Mouse (Mus musculus) lung, adult 2 months (tissue): ENCODE measurements at regions not wholly inside any gene's neighbourhood (a gene's known extent, or its start where the extent isn't known, plus 50 kb on each side); places are given as distances from the start of the nearest gene placed in this dataset.

Source experiments
- CTCF ChIP-seq: fragments of 200-500 bp; IDR thresholded peaks from 2 replicates; pipeline ENCODE4 v1.5.1; 2011; ENCODE audit warnings: mild to moderate bottlenecking, low read length, control low read depth; ENCODE audit not compliant: insufficient read depth
- POLR2A ChIP-seq: fragments of 200-500 bp; IDR thresholded peaks from 2 replicates; pipeline ENCODE4 v1.6.1; 2011; ENCODE audit warnings: low read depth, mild to moderate bottlenecking, control low read depth, low read length, borderline replicate concordance; ENCODE audit errors: extremely low read depth

DNA sequence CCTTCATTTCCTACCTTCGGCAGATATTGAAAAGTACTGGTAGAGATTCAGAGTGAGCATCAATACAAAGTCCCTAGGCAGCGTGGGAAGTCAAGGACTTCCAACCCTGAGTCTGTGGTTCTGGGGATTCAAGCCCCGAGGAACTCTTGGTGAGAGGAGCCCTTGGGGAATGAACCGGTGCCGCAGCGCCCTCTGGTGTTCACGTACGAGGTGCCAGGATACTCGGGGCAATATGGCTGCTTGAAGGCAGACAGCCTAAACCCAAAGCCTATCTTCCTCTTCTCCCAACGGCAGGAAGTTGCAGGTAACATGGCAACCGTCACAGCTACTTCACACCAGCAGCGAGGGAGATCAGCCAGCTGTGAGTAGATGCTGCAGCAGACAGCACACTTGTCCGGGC lies 215.6 kb upstream of the Msx2 start:
- TF ChIP-seq POLR2A (no peak), CTCF (peak; percentile 56)
